Mouse (Mus musculus) myocyte (in vitro differentiated cells): ENCODE results near the gene Il22ra1. TPM values are rescaled to one million over a fixed set of nuclear protein-coding genes. Genes with fewer than 3 reads are reported as not detected.
A peak's percentile ranks its signal among the peaks of the same experiment; 100 is the strongest.

Source experiments
- H3K27me3 ChIP-seq: one replicate; pipeline ENCODE4 v1.6.1; 2011; ENCODE audit not compliant: control insufficient read depth, insufficient read depth, insufficient read length
- H3K36me3 ChIP-seq: one replicate; pipeline ENCODE4 v1.6.1; 2011; ENCODE audit not compliant: control insufficient read depth, insufficient read depth
- H3K4me2 ChIP-seq: one replicate; pipeline ENCODE4 v1.6.1; 2011; ENCODE audit warnings: low read depth, control low read depth
- H3K4me3 ChIP-seq: one replicate; pipeline ENCODE4 v1.5.1; 2011; ENCODE audit warnings: mild to moderate bottlenecking, control low read depth, moderate library complexity
- H3K79me2 ChIP-seq: one replicate; pipeline ENCODE4 v1.6.1; 2011; ENCODE audit not compliant: control insufficient read depth, insufficient read depth
- H3ac ChIP-seq: one replicate; pipeline ENCODE4 v1.6.1; 2011; ENCODE audit not compliant: control insufficient read depth, insufficient read length
- CEBPB ChIP-seq: IDR thresholded peaks from 2 replicates; pipeline ENCODE4 v1.6.1; 2011; ENCODE audit warnings: mild to moderate bottlenecking, moderate library complexity; ENCODE audit not compliant: poor library complexity, insufficient read depth, severe bottlenecking
- E2F4 ChIP-seq: IDR thresholded peaks from one replicate; pipeline ENCODE4 v1.6.1; 2011; ENCODE audit warnings: mild to moderate bottlenecking, control low read depth, moderate library complexity; ENCODE audit not compliant: insufficient read depth
- MAX ChIP-seq: IDR thresholded peaks from one replicate; pipeline ENCODE4 v1.6.1; 2011; ENCODE audit warnings: low read depth, mild to moderate bottlenecking, control low read depth
- MYOD1 ChIP-seq, 3 experiments: IDR thresholded peaks; one replicate each; pipeline ENCODE4 v1.6.1; 2011; ENCODE audit warnings: control low read depth in 2 of 3, low read depth in 2 of 3, mild to moderate bottlenecking in 2 of 3, moderate library complexity in 1 of 3; ENCODE audit not compliant: insufficient read length in 2 of 3, control insufficient read depth in 1 of 3
- MYOG ChIP-seq, 3 experiments: IDR thresholded peaks; one replicate each; pipeline ENCODE4 v1.6.1; 2011; ENCODE audit warnings: control low read depth in 2 of 3, low read depth in 2 of 3, mild to moderate bottlenecking in 2 of 3; ENCODE audit not compliant: insufficient read length in 2 of 3, control insufficient read depth in 1 of 3, insufficient read depth in 1 of 3
- POLR2A ChIP-seq: IDR thresholded peaks from one replicate; pipeline ENCODE4 v1.6.1; 2011; ENCODE audit warnings: low read depth, mild to moderate bottlenecking, control low read depth, moderate library complexity; ENCODE audit not compliant: insufficient read length
- POLR2AphosphoS2 ChIP-seq: IDR thresholded peaks from one replicate; pipeline ENCODE4 v1.6.1; 2011; ENCODE audit warnings: low read depth, control low read depth; ENCODE audit not compliant: insufficient read length
- REST ChIP-seq: IDR thresholded peaks from one replicate; pipeline ENCODE4 v1.6.1; 2011; ENCODE audit warnings: mild to moderate bottlenecking, control low read depth, moderate library complexity; ENCODE audit not compliant: insufficient read depth, insufficient read length
- SRF ChIP-seq: IDR thresholded peaks from one replicate; pipeline ENCODE4 v1.6.1; 2011; ENCODE audit warnings: low read depth; ENCODE audit not compliant: control insufficient read depth, insufficient read length
- TCF12 ChIP-seq: IDR thresholded peaks from one replicate; pipeline ENCODE4 v1.6.1; 2011; ENCODE audit warnings: mild to moderate bottlenecking, control low read depth; ENCODE audit not compliant: poor library complexity, insufficient read depth, severe bottlenecking
- TCF3 ChIP-seq: IDR thresholded peaks from one replicate; pipeline ENCODE4 v1.6.1; 2011; ENCODE audit warnings: low read depth, control low read depth; ENCODE audit not compliant: insufficient read length
- USF1 ChIP-seq: IDR thresholded peaks from one replicate; pipeline ENCODE4 v1.6.1; 2011; ENCODE audit warnings: low read depth, mild to moderate bottlenecking, control low read depth, moderate library complexity
- polyA plus RNA-seq: library from polyadenylated mRNA; unstranded; fragments of >200 nt; fragmentation: generic; extraction: Trizol; gene quantifications from one replicate; pipeline ENCODE4 v1.2.1, GENCODE M21; 2012; ENCODE audit warnings: missing spikeins

Gene Il22ra1
- polyA plus RNA-seq: 0.04 TPM

- no peak within 1 kb of the TSS for H3ac ChIP-seq
- no peak within 1 kb of the TSS for H3K4me3 ChIP-seq
- no peak for TF ChIP-seq REST
- no peak for TF ChIP-seq TCF3
- TF ChIP-seq MYOG (IDR thresholded peaks at IDR 0.05; ENCODE audit: control insufficient read depth in 1 of 3, insufficient read depth in 1 of 3, insufficient read length in 2 of 3, low read depth in 2 of 3): no peak
- TF ChIP-seq POLR2A: no peak
- TF ChIP-seq POLR2AphosphoS2: no peak
- TF ChIP-seq E2F4: no peak
- no peak for TF ChIP-seq SRF
- TF ChIP-seq TCF12: no peak
- TF ChIP-seq CEBPB: no peak
- no peak for TF ChIP-seq MYOD1 (IDR thresholded peaks at IDR 0.05; ENCODE audit: control insufficient read depth in 1 of 3, insufficient read length in 2 of 3, low read depth in 2 of 3)
- no peak for TF ChIP-seq USF1
- TF ChIP-seq MAX: no peak
Observed at GRCm38 (mm10) chr4:135727817-135728216, at the start of gene Il22ra1. Gene Il22ra1 (plus strand): TSS chr4:135728172.

GRCm38 (mm10) chr4:135679316-135679715 lies 48.7 kb upstream of the Il22ra1 start:
- no peak overlapping the region for H3ac ChIP-seq
- no peaks in the 10 kb centered on the region for H3K36me3 ChIP-seq
- TF ChIP-seq MYOG (IDR thresholded peaks at IDR 0.05; ENCODE audit: control insufficient read depth in 1 of 3, insufficient read depth in 1 of 3, insufficient read length in 2 of 3, low read depth in 2 of 3) (no peak), CEBPB (no peak), E2F4 (no peak), TCF3 (no peak), TCF12 (no peak), SRF (no peak), USF1 (no peak)
- no peak overlapping the region for H3K4me3 ChIP-seq
- no peaks in the 10 kb centered on the region for H3K79me2 ChIP-seq
- no peak overlapping the region for H3K4me2 ChIP-seq
- H3K27me3 ChIP-seq: no peaks in the 10 kb centered on the region

More at GRCm38 (mm10) chr4:135727817-135728216, at the start of gene Il22ra1:
- no peaks in the 10 kb centered on the region for H3K36me3 ChIP-seq
- no peak within 1 kb of the TSS for H3K4me2 ChIP-seq
- H3K79me2 ChIP-seq: no peaks in the 10 kb centered on the region
- no peaks in the 10 kb centered on the region for H3K27me3 ChIP-seq

- H3K4me2 ChIP-seq: no peak overlapping the region
- no peak overlapping the region for H3K4me3 ChIP-seq
- peaks cover 12% of the 10 kb centered on the region for H3K27me3 ChIP-seq
- no peaks in the 10 kb centered on the region for H3K79me2 ChIP-seq
- H3ac ChIP-seq: no peak overlapping the region
- H3K36me3 ChIP-seq: no peaks in the 10 kb centered on the region
- TF ChIP-seq SRF (no peak), REST (no peak), TCF3 (no peak), TCF12 (no peak)
Observed at GRCm38 (mm10) chr4:135681789-135682188, 46.2 kb upstream of the Il22ra1 start.

- TF ChIP-seq SRF: no peak
- peak in 2 of 3 experiments; percentile 39 to 47 for TF ChIP-seq MYOD1 (IDR thresholded peaks at IDR 0.05; ENCODE audit: control insufficient read depth in 1 of 3, insufficient read length in 2 of 3, low read depth in 2 of 3)
- Histone ChIP-seq H3K4me2 (no peak overlapping the region), H3K4me3 (no peak overlapping the region), H3ac (no peak overlapping the region), H3K36me3 (no peaks in the 10 kb centered on the region), H3K27me3 (peaks cover 29% of the 10 kb centered on the region), H3K79me2 (no peaks in the 10 kb centered on the region)
Observed at GRCm38 (mm10) chr4:135683553-135683952, 44.4 kb upstream of the Il22ra1 start.

GRCm38 (mm10) chr4:135684731-135685130 lies 43.2 kb upstream of the Il22ra1 start:
- TF ChIP-seq TCF3 (no peak), MAX (no peak), REST (no peak), TCF12 (no peak), POLR2A (no peak), CEBPB (no peak), MYOG (IDR thresholded peaks at IDR 0.05; ENCODE audit: control insufficient read depth in 1 of 3, insufficient read depth in 1 of 3, insufficient read length in 2 of 3, low read depth in 2 of 3) (no peak), E2F4 (no peak), MYOD1 (IDR thresholded peaks at IDR 0.05; ENCODE audit: control insufficient read depth in 1 of 3, insufficient read length in 2 of 3, low read depth in 2 of 3) (no peak), USF1 (no peak), SRF (no peak)
- Histone ChIP-seq H3K27me3 (peaks cover 31% of the 10 kb centered on the region), H3K4me3 (no peak overlapping the region), H3K4me2 (no peak overlapping the region), H3ac (no peak overlapping the region), H3K79me2 (no peaks in the 10 kb centered on the region), H3K36me3 (no peaks in the 10 kb centered on the region)
